Mouse (Mus musculus) CH12.LX (cell line): Measurements from ENCODE around the gene Cirbp. TPM values are rescaled to one million over a fixed set of nuclear protein-coding genes. Genes with fewer than 3 reads are reported as not detected.

Experiments used
- DNase-seq: peaks from one replicate; pipeline ENCODE4 v3.0.0-alpha.2; 2013; ENCODE audit errors: extremely low read depth
- H3K27ac ChIP-seq: 2 replicates; pipeline ENCODE4 v1.5.1; 2012; ENCODE audit warnings: low read depth, mild to moderate bottlenecking, control low read depth, moderate library complexity; ENCODE audit not compliant: insufficient read depth
- H3K27me3 ChIP-seq: replicated peaks from 2 replicates; pipeline ENCODE3; 2012; ENCODE audit warnings: inconsistent platforms
- H3K36me3 ChIP-seq, 2 experiments: replicated peaks in 1 of 2; 2 replicates each; pipeline versions ENCODE3 to v1.6.1; 2012; ENCODE audit warnings: inconsistent platforms in 1 of 2, low read length in 1 of 2, mild to moderate bottlenecking in 1 of 2, mixed read lengths in 1 of 2, moderate library complexity in 1 of 2; ENCODE audit not compliant: control insufficient read depth in 1 of 2, insufficient read depth in 1 of 2
- H3K4me1 ChIP-seq, 2 experiments: 2 replicates each; pipeline ENCODE4 v1.6.1; 2012; ENCODE audit warnings: inconsistent platforms in 1 of 2, moderate library complexity in 1 of 2; ENCODE audit not compliant: insufficient read depth in 2 of 2, control insufficient read depth in 1 of 2
- H3K4me2 ChIP-seq: 2 replicates; pipeline ENCODE4 v1.6.1; 2012; ENCODE audit warnings: low read depth, mild to moderate bottlenecking, control low read depth; ENCODE audit not compliant: poor library complexity, insufficient read depth, severe bottlenecking
- H3K4me3 ChIP-seq, 3 experiments: fragments of 150-350 bp in 1 of 3; sonication (generic) in 1 of 3; replicated peaks in 1 of 3; 2 replicates each; pipeline versions ENCODE3 to v1.5.1; 2011 to 2012; ENCODE audit warnings: low read depth in 2 of 3, low read length in 2 of 3, mild to moderate bottlenecking in 2 of 3, moderate library complexity in 2 of 3, control low read depth in 1 of 3, improper control_type of control experiment in 1 of 3, inconsistent platforms in 1 of 3, mixed read lengths in 1 of 3; ENCODE audit not compliant: poor library complexity in 1 of 3
- H3K79me2 ChIP-seq: replicated peaks from 2 replicates; pipeline ENCODE4 v1.6.1; 2012; ENCODE audit warnings: mild to moderate bottlenecking, moderate library complexity; ENCODE audit not compliant: control insufficient read depth, poor library complexity, insufficient read depth, severe bottlenecking; ENCODE audit errors: extremely low read depth
- H3K9ac ChIP-seq: 2 replicates; pipeline ENCODE4 v1.6.1; 2012; ENCODE audit warnings: low read depth, mild to moderate bottlenecking, control low read depth, moderate library complexity; ENCODE audit not compliant: insufficient read depth
- H3K9me3 ChIP-seq: replicated peaks from 2 replicates; pipeline ENCODE3; 2012; ENCODE audit warnings: low read length, inconsistent platforms, mixed read lengths
- BHLHE40 ChIP-seq: IDR thresholded peaks from 2 replicates; pipeline ENCODE4 v1.6.1; 2011; ENCODE audit warnings: mild to moderate bottlenecking, low read depth, low read length, improper control_type of control experiment
- CHD1 ChIP-seq: IDR thresholded peaks from 2 replicates; pipeline ENCODE4 v1.6.1; 2012; ENCODE audit warnings: low read depth, low read length, improper control_type of control experiment, inconsistent platforms
- E2F4 ChIP-seq: IDR thresholded peaks from 2 replicates; pipeline ENCODE4 v1.6.1; 2011; ENCODE audit warnings: low read depth, low read length, improper control_type of control experiment; ENCODE audit not compliant: insufficient replicate concordance
- GABPA ChIP-seq: IDR thresholded peaks from 2 replicates; pipeline ENCODE4 v1.6.1; 2012; ENCODE audit warnings: low read depth, low read length, improper control_type of control experiment, inconsistent platforms; ENCODE audit not compliant: insufficient replicate concordance
- HCFC1 ChIP-seq: IDR thresholded peaks from 2 replicates; pipeline ENCODE4 v1.6.1; 2012; ENCODE audit warnings: low read depth, mild to moderate bottlenecking, inconsistent platforms, low read length, improper control_type of control experiment
- JUN ChIP-seq: IDR thresholded peaks from 2 replicates; pipeline ENCODE4 v1.6.1; 2011; ENCODE audit warnings: low read depth, mild to moderate bottlenecking, low read length, improper control_type of control experiment, moderate library complexity; ENCODE audit not compliant: insufficient read depth
- JUND ChIP-seq: conservative IDR thresholded peaks from 2 replicates; pipeline ENCODE4 v1.6.1; 2011; ENCODE audit warnings: low read depth, low read length, improper control_type of control experiment
- KAT2A ChIP-seq: IDR thresholded peaks from 2 replicates; pipeline ENCODE4 v1.6.1; 2012; ENCODE audit warnings: low read length, improper control_type of control experiment, inconsistent platforms; ENCODE audit not compliant: insufficient replicate concordance
- MAFK ChIP-seq: IDR thresholded peaks from 2 replicates; pipeline ENCODE4 v1.6.1; 2011; ENCODE audit warnings: low read length, improper control_type of control experiment; ENCODE audit not compliant: insufficient replicate concordance
- MAX ChIP-seq: IDR thresholded peaks from 2 replicates; pipeline ENCODE4 v1.6.1; 2011; ENCODE audit warnings: low read length, improper control_type of control experiment
- MAZ ChIP-seq: IDR thresholded peaks from 2 replicates; pipeline ENCODE4 v1.6.1; 2012; ENCODE audit warnings: low read depth, mild to moderate bottlenecking, inconsistent platforms, low read length, improper control_type of control experiment, moderate library complexity
- MEF2A ChIP-seq: IDR thresholded peaks from 2 replicates; pipeline ENCODE4 v1.6.1; 2014; ENCODE audit warnings: low read depth, mild to moderate bottlenecking, inconsistent platforms, low read length, improper control_type of control experiment, borderline replicate concordance
- MYC ChIP-seq: IDR thresholded peaks from 2 replicates; pipeline ENCODE4 v1.6.1; 2011; ENCODE audit warnings: low read depth, mild to moderate bottlenecking, improper control_type of control experiment, low read length
- NRF1 ChIP-seq: IDR thresholded peaks from 2 replicates; pipeline ENCODE4 v1.6.1; 2014; ENCODE audit warnings: low read depth, mild to moderate bottlenecking, inconsistent platforms, low read length, improper control_type of control experiment, moderate library complexity
- POLR2A ChIP-seq: IDR thresholded peaks from 2 replicates; pipeline ENCODE4 v1.6.1; 2011; ENCODE audit warnings: low read depth, mild to moderate bottlenecking, improper control_type of control experiment, low read length
- RCOR1 ChIP-seq: conservative IDR thresholded peaks from 2 replicates; pipeline ENCODE4 v1.6.1; 2012; ENCODE audit warnings: low read depth, mild to moderate bottlenecking, inconsistent platforms, low read length, improper control_type of control experiment
- SMC3 ChIP-seq: IDR thresholded peaks from 2 replicates; pipeline ENCODE4 v1.6.1; 2011; ENCODE audit warnings: low read depth, low read length, improper control_type of control experiment
- TCF12 ChIP-seq: IDR thresholded peaks from 2 replicates; pipeline ENCODE4 v1.6.1; 2014; ENCODE audit warnings: low read depth, mild to moderate bottlenecking, inconsistent platforms, low read length, improper control_type of control experiment
- UBTF ChIP-seq: IDR thresholded peaks from 2 replicates; pipeline ENCODE4 v1.6.1; 2012; ENCODE audit warnings: low read depth, mild to moderate bottlenecking, inconsistent platforms, low read length, improper control_type of control experiment, moderate library complexity
- USF2 ChIP-seq: conservative IDR thresholded peaks from 2 replicates; pipeline ENCODE4 v1.6.1; 2011; ENCODE audit warnings: low read depth, low read length, improper control_type of control experiment
- dilution Hi-C: fragments of 300-500 bp; cut with MboI; formaldehyde crosslinking; loops from 2 replicates; pipeline ENCODE4 v1.14.3; 2020; ENCODE audit warnings: low sequenced_read_pairs; ENCODE audit not compliant: extremely low pct_unique_long_range_greater_than_20kb, extremely low pct_ligation_motif_present
- in situ Hi-C: fragments of 300-500 bp; cut with MboI; formaldehyde crosslinking; loops from 3 replicates; pipeline ENCODE4 v1.14.3; 2019; ENCODE audit warnings: low sequenced_read_pairs, low pct_ligation_motif_present, low pct_unique_long_range_greater_than_20kb, mixed read lengths
- polyA plus RNA-seq: library from polyadenylated mRNA; unstranded; fragments of >175 nt; gene quantifications from 2 replicates; pipeline ENCODE4 v1.2.1, GENCODE M21; 2012; ENCODE audit warnings: low read depth; ENCODE audit not compliant: insufficient read length
- total RNA-seq, 2 experiments: library from RNA; depleted of rRNA; stranded (reverse); fragments of 300-350 nt in 1 of 2; fragments of >200 nt in 1 of 2; gene quantifications; 2 replicates each; pipeline ENCODE4 v1.2.3; 2012 to 2014

Cirbp gene
- total and polyA plus RNA-seq, 3 experiments = 27.0 to 40.2 (median 34.4) TPM

DNA sequence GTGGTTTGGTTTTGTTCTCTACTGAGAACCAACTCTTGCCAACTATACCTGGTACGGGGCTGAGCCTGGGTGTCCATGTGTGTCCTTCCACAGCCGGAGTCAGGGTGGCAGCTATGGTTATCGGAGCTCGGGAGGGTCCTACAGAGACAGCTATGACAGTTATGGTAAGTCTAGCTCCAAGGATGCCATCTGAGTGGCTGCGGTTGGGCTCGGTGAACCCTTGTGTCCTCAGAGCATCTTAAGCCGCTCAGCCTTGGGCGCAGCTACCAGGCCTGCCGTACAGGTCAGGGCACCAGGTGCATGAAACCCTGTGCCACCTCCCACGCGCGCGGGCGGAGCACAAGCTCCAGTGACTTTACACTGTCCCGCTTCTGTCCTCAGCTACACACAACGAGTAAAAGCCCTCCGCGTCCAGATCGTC, 4.8 kb downstream of the Cirbp start:
- Histone ChIP-seq H3K4me2 (no peak overlapping the region), H3K27ac (no peak overlapping the region), H3K27me3 (no peaks in the 10 kb centered on the region), H3K4me1 (peaks cover 12 to 55% of the 10 kb centered on the region in 2 experiments; a peak in 3 of 4 replicates), H3K79me2 (peaks cover 16% of the 10 kb centered on the region), H3K4me3 (no peak overlapping the region), H3K9me3 (no peaks in the 10 kb centered on the region), H3K9ac (no peak overlapping the region), H3K36me3 (peaks cover 25 to 39% of the 10 kb centered on the region in 2 experiments)
- no peak for DNase-seq
- dilution Hi-C loops (no loop called here), in situ Hi-C loops (no loop called here)
- TF ChIP-seq KAT2A = no peak
- no peak for TF ChIP-seq MAX
- no peak for TF ChIP-seq RCOR1
- TF ChIP-seq NRF1 = no peak
- no peak for TF ChIP-seq JUN
- TF ChIP-seq UBTF = no peak
- TF ChIP-seq MYC = no peak
- TF ChIP-seq GABPA = no peak
- no peak for TF ChIP-seq MAFK
- no peak for TF ChIP-seq HCFC1
- TF ChIP-seq SMC3 = no peak
- no peak for TF ChIP-seq MAZ
- TF ChIP-seq TCF12 = no peak
- no peak for TF ChIP-seq E2F4
- TF ChIP-seq USF2 = no peak
- no peak for TF ChIP-seq POLR2A
- TF ChIP-seq BHLHE40 = no peak
- TF ChIP-seq MEF2A = no peak

DNA sequence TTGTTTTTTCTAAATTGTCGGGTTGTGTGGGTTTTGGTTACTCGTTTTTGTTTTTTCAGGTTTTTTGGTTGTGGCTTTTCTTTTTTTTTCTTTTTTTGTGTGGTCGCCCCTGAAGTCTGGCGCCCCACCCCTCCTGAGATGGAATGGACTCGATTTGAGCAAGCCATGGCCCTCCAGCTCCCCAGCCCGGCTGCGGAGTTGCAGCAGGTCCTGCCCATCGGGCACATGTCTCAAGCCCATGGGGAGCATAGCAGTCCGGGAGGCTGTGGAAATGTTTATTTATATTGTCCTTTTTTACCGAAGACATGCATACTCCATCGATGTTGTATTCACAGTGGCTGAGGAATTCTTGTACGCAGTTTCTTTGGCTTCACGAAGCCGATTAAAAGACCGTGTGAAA, 5.5 kb downstream of the Cirbp start:
- in situ Hi-C loops = no loop called here
- H3K9ac ChIP-seq = no peak overlapping the region
- no peak for TF ChIP-seq POLR2A
- TF ChIP-seq KAT2A = no peak
- no peak for TF ChIP-seq CHD1
- no peak for TF ChIP-seq JUND
- no peak for TF ChIP-seq UBTF
- no peak for TF ChIP-seq MAFK
- TF ChIP-seq USF2 = no peak
- TF ChIP-seq, all 38 proteins: peak for 0

More for the DNA sequence above, 5.5 kb downstream of the Cirbp start:
- dilution Hi-C loops = no loop called here
- peaks cover 16% of the 10 kb centered on the region for H3K79me2 ChIP-seq
- H3K9me3 ChIP-seq = no peaks in the 10 kb centered on the region
- no peak for DNase-seq
- H3K4me1 ChIP-seq = peaks cover 11 to 56% of the 10 kb centered on the region in 2 experiments
- H3K27me3 ChIP-seq = no peaks in the 10 kb centered on the region
- no peak overlapping the region for H3K27ac ChIP-seq
- peaks cover 25 to 45% of the 10 kb centered on the region in 2 experiments for H3K36me3 ChIP-seq
- no peak overlapping the region for H3K4me3 ChIP-seq
- H3K4me2 ChIP-seq = no peak overlapping the region
